Mouse (Mus musculus) monocyte, adult 59 days (primary cell): Measurements from ENCODE around the gene Krtap4-16. TPM values are rescaled to one million over a fixed set of nuclear protein-coding genes. Genes with fewer than 3 reads are reported as not detected.

Experiments used
- total RNA-seq, 2 experiments: library from RNA; stranded (reverse); gene quantifications; one replicate each; pipeline ENCODE4 v1.2.4; 2023

Gene Krtap4-16
- not detected for total RNA-seq

GRCm38 (mm10) chr11:99851508-99851907 lies at the start of gene Krtap4-16:
TSS of gene Krtap4-16 (minus strand) at chr11:99851608.

GRCm38 (mm10) chr11:99878887-99879286 lies 27.5 kb upstream of the Krtap4-16 start, which contains the start of gene Gm11567:
TSS of gene Gm11567 (plus strand) at chr11:99879187.

GRCm38 (mm10) chr11:99873089-99873488 lies 21.7 kb upstream of the Krtap4-16 start, which contains the start of gene Krtap9-1:
TSS of gene Krtap9-1 (plus strand) at chr11:99873389.

DNA sequence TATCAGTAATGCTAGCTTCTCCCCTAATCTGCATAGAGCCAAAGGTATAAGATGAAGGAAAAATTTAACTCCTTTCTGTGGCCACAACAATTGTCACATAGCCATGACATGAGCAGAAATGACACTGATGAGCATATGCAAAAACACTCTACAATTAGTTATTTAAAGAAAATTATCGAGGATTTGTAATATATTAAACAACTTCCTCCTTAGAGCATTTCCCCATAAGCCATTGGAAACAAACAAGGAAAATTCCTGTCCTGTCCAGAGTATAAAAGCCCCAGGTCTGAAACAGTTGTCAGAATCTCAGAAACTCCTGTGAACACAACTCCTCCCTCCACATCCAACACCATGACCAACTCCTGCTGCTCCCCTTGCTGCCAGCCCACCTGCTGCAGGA lies 12.8 kb upstream of the Krtap4-16 start, which contains the start of gene Gm11559:
TSS of gene Gm11559 (plus strand) at position 301 of the 400 bp plus-strand sequence.

GRCm38 (mm10) chr11:99857617-99858016 lies 6.2 kb upstream of the Krtap4-16 start, which contains the start of gene Gm11568:
TSS of gene Gm11568 (plus strand) at chr11:99857917.

DNA sequence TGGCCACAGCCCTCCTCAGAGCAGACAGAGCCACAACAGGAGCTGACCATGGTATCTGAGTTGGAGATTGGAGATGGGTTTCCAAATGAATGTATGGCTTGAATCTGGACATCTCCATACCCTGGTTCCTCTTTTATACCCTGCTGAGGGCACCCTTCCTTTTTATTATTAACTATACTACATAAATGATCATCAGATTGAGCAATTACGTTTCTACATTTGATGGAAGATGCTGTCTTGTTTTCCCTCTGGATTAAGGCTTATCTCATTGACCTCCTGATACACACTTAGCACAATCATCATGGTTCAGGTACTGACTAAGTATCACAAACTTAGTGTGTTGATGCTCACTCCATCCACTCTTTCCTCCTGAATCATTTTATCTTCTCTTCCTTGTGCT lies 13.4 kb downstream of the Krtap4-16 start, which contains the start of gene 2300003K06Rik:
TSS of gene 2300003K06Rik (minus strand) at position 101 of the 400 bp plus-strand sequence.

GRCm38 (mm10) chr11:99815566-99815965 lies 35.8 kb downstream of the Krtap4-16 start, which contains the start of gene Gm11564:
TSS of gene Gm11564 (minus strand) at chr11:99815666.

DNA sequence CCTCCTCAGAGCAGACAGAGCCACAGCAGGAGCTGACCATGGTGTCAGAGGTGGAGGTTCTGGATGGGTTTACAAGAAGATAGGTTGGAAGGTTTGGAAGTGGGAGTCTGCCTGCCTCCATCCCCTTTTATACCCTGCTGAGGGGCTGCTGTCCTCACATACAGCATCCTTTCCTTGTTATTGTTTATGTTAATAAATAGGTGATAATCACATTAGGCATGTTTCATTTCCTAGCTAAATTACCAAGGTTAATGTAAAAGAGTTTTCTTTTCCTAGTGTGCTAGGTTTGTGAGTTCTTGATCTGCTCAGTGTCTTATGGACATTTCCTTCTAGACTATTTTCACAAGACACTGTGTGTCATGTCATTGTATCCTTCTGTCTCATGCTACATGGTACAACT lies 41.6 kb downstream of the Krtap4-16 start, which contains the start of gene Krtap4-13:
TSS of gene Krtap4-13 (minus strand) at position 101 of the 400 bp plus-strand sequence.

GRCm38 (mm10) chr11:99804346-99804745 lies 47.1 kb downstream of the Krtap4-16 start, which contains the start of gene Gm11554:
TSS of gene Gm11554 (minus strand) at chr11:99804446.

Other genes with a start within 250 kb of the Krtap4-16 start
- gene Gm11938, start 248.3 kb downstream of the Krtap4-16 start, total RNA-seq: not detected
- gene Gm11937, start 241.4 kb downstream of the Krtap4-16 start, total RNA-seq: not detected
- gene Krtap2-4, start 236.8 kb downstream of the Krtap4-16 start, total RNA-seq: not detected
- gene Gm11562, start 231.2 kb downstream of the Krtap4-16 start, total RNA-seq: not detected
- gene Krtap4-1, start 223.4 kb downstream of the Krtap4-16 start, total RNA-seq: not detected
- not detected for gene Krtap4-2, start 216.5 kb downstream of the Krtap4-16 start, total RNA-seq
- gene Krtap4-7, start 207.5 kb downstream of the Krtap4-16 start, total RNA-seq: not detected
- gene Gm11555, start 201.4 kb downstream of the Krtap4-16 start, total RNA-seq: not detected
- not detected for gene Gm11563, start 192.6 kb downstream of the Krtap4-16 start, total RNA-seq
- gene Krtap4-6, start 185.6 kb downstream of the Krtap4-16 start, total RNA-seq: not detected
- gene Gm14190, start 160.9 kb downstream of the Krtap4-16 start, total RNA-seq: not detected
- gene Gm14180, start 117.3 kb downstream of the Krtap4-16 start, total RNA-seq: not detected
- not detected for gene Gm11595, start 78.7 kb downstream of the Krtap4-16 start, total RNA-seq
- gene Krtap4-8, start 70.9 kb downstream of the Krtap4-16 start, total RNA-seq: not detected
- gene Krtap4-9, start 66.4 kb downstream of the Krtap4-16 start, total RNA-seq: not detected
- not detected for gene Gm11596, start 58.1 kb downstream of the Krtap4-16 start, total RNA-seq
- not detected for gene Gm11569, start 52.7 kb downstream of the Krtap4-16 start, total RNA-seq
- not detected for gene Gm11554, start 47.2 kb downstream of the Krtap4-16 start, total RNA-seq
- not detected for gene Krtap4-13, start 41.7 kb downstream of the Krtap4-16 start, total RNA-seq
- not detected for gene Gm11564, start 35.9 kb downstream of the Krtap4-16 start, total RNA-seq
- not detected for gene 2300003K06Rik, start 13.5 kb downstream of the Krtap4-16 start, total RNA-seq
- gene Gm11568, start 6.3 kb upstream of the Krtap4-16 start, total RNA-seq: not detected
- not detected for gene Gm11559, start 12.9 kb upstream of the Krtap4-16 start, total RNA-seq
- gene Krtap9-1, start 21.8 kb upstream of the Krtap4-16 start, total RNA-seq: not detected
- gene Gm11567, start 27.6 kb upstream of the Krtap4-16 start, total RNA-seq: not detected
- gene Krtap31-1, start 56.3 kb upstream of the Krtap4-16 start, total RNA-seq: not detected
- gene Gm11565, start 63.1 kb upstream of the Krtap4-16 start, total RNA-seq: not detected
- gene Krtap31-2, start 84.7 kb upstream of the Krtap4-16 start, total RNA-seq: not detected
- not detected for gene Krtap9-5, start 96.9 kb upstream of the Krtap4-16 start, total RNA-seq
- gene Krtap29-1, start 127.4 kb upstream of the Krtap4-16 start, total RNA-seq: not detected
- not detected for gene Krtap16-1, start 135.0 kb upstream of the Krtap4-16 start, total RNA-seq
- not detected for gene Krtap17-1, start 142.4 kb upstream of the Krtap4-16 start, total RNA-seq
- not detected for gene Krt33a, start 164.6 kb upstream of the Krtap4-16 start, total RNA-seq
- not detected for gene Krt33b, start 178.3 kb upstream of the Krtap4-16 start, total RNA-seq
- gene Krt34, start 189.9 kb upstream of the Krtap4-16 start, total RNA-seq: not detected
- not detected for gene Krt31, start 198.9 kb upstream of the Krtap4-16 start, total RNA-seq
- not detected for gene Krt32, start 236.6 kb upstream of the Krtap4-16 start, total RNA-seq
- not detected for gene Krt35, start 244.6 kb upstream of the Krtap4-16 start, total RNA-seq